Mouse (Mus musculus): ENCODE data around the gene Pced1b.

Pced1b gene

DNA sequence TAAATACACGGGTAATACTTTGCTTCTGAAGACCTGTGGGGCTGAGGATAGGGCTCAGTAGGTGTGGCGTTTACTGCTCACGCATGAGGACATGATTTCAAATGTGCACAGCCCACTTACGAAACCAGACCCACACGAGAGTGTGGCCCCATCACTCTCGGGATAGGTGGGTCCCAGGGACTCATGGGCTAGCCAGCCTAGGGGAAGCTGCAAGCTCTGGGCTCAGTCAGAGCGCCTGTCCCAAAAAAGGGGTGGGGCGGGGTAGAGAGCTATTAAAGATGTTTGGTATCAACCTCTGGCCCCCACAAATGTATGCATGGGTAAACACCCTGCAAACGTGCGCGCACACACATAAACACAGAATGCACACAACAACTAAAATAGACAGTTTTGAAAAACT is 9.5 kb downstream of the Pced1b start:
- DNase-seq (ENCODE audit: extremely low read depth, low read depth, low spot score): no peak

DNA sequence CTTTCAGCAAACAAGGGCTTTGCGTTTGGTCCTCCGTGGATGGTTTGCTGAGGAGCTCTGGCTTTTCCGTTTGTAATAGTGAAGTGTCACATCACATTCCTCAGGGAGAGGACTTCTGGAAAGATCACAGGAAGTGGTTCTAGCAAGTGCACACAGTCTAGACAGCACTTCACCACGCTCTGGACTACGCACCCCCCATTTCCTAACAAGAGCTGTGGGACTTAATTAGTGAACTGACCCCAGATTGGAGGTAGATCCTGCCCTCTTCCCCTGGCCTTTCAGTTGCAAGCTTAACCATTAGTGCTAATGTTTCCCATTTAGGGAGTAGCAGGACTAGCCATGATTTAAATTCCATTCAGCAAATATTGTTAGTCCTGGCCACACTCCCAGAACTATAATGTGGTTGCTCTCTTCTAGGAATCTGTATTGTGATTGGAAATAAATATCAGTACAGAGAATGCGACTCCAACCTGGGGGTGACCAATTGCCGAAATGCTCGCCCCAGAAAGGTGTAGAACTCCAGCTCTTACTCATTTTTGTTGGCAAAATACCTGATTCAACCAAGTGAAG is 10.4 kb downstream of the Pced1b start:
- DNase-seq (ENCODE audit: extremely low read depth, low read depth, low spot score): no peak

DNA sequence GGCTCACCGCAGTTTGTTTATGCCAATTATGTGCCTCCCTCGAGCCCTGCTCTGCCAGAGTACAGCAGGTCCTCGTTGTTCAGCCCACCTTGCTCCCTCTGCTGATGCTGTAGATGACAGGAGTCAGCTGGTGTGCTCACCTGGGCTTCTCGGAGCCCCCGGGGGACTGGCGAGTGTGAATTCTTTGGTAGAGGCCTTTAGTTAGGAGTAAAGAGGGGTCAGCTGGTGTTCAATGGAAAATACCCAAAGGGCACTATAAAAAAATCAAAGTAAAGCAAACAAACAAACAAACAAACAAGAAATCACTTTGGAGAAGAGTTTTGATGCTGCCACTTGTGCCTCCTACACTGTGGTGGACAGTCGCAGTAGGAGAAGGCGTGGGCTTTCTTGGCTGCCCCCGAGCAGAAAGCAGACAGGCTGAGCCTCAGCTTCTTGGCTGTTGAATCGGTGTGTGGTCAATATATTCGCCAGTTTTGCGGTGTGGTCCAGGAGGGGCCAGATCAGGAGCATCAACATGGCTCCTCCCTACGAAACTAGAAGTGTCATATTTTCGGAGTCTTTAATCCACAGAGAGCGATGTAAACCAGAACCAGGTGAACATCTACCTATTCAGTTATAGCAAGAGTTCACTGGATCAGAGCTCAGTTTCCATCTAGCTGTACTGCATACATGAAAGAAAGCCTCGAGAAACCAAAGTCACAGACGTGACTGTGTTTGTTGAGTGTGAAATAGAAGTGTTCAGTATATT is 11.8 kb downstream of the Pced1b start:
- DNase-seq (ENCODE audit: extremely low read depth, low read depth, low spot score): no peak

DNA sequence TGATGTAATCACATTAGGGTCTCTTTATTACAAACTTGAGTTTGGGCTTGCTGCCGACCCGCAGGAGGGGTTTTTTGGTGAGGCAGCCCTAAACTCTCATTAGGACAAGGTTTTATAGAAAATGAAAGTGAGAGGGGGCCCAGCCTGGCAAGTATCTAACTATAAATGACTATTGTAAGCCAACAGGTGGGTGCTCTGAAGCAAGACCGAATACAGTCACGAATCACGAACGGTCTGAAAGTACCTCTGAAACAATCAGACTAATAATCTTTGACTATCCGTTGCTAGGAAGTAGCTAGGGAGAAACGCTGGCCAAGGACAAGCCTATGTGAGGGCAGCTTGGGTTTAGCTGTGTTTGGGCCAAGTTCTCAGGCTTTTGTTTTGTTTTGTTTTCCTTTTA is 12.4 kb downstream of the Pced1b start:
- no peak for DNase-seq (ENCODE audit: extremely low read depth, low read depth, low spot score)

DNA sequence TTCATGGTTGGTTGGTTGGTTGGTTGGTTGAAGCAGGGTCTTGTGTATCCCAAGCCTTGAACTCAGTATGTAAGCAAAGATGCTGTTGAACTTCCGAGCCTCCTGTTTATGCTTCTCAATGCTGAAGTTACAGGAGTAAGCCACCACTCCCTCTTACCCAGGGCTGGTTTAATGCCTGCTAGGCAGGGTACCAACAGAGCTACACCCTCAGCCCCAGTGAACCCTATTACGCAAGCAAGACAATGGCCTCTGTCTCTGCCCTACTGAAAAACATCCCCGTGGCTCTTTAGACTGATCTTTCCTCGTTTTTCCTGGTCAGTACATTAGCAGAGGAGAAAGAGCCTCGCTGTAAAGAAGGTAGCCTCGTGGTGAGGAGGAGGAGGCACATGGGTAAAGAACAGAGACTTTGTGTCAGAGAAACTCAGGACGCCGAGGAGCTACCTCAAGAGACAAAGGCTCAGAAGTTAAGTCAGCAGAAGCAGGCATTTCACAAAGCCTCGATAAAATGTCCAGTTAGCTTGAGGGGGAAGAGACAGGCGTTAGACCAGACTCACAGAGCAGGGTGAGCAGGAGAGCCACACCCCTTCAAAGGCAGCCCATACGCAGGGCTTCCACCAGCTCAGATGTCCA is 13.2 kb downstream of the Pced1b start:
- no peak for DNase-seq (ENCODE audit: extremely low read depth, low read depth, low spot score)

DNA sequence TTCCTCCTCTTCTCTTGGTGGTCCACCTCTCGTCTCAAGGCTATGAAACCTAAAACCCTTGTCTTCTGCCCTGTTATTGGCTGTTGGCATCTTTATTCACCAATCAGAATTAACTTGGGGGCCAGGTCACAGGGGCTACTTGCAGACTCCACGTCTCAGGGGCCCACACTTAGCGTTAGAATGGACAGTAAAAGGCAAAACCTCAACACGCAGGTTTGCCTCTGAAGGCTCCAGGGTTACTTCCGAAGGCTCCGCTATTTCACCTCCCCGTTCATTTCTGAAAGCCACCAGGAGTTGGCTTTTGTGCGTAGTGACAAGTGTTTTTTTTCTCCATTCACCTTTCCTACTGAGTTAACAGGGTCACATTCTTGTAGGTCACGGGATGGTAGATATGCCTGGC is 15.3 kb downstream of the Pced1b start:
- no peak for DNase-seq (ENCODE audit: extremely low read depth, low read depth, low spot score)

DNA sequence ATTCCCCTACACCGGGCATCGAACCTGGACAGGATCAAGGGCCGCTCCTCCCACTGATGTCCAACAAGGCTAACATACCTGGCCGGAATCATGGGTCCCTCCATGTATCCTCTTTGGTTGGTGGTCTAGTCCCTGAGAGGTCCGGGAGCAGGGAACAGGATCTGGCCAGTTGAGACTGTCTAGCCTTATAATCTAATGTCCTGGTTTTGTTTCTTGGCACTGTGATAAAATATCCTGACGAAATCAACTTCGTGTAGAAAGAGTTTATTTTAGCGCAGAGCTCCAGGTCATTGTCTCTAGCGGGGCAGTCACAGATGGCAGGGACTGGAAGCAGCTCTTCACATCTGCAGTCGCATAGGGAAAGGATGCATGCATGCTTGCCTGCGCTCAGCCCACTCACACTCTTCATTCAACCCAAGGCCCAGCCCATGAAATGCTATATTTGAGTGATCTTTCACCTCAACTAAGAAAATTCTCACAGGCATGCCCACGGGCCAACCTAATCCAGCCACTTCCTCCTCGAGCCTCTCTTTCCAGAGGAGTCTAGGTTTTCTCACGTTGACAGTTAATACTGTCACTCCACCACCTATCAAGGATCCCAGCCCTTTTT is 19.4 kb downstream of the Pced1b start:
- DNase-seq (ENCODE audit: extremely low read depth, low read depth, low spot score): no peak

DNA sequence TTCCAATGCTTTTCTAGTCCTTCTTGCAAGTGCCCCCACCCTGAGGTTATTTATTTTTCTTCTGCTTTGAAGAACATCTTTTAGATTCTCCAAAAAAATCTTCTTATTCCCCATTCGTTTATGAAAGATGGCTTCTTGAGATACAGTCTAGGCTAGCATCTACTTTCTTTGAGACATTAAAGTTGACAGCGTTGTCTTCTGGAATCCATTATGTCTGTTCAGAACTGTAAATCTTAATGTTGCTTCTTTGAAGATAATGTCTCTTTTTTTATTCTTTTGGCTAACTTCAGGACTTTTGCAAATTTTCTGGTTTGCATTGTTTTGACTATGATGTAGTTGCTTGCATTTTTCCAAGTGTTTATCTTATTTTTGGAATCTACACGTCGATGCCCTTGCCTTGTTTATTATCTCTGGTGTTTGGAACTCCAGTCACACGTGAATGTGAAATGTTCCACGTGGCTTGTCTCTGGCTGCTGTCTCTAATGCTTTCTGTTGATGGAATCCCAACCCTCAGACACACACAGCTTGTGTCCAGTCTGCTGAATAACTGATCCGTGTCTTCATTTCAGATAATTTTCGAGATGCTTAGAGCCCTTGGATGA is 20.3 kb downstream of the Pced1b start:
- DNase-seq (ENCODE audit: extremely low read depth, low read depth, low spot score): no peak

DNA sequence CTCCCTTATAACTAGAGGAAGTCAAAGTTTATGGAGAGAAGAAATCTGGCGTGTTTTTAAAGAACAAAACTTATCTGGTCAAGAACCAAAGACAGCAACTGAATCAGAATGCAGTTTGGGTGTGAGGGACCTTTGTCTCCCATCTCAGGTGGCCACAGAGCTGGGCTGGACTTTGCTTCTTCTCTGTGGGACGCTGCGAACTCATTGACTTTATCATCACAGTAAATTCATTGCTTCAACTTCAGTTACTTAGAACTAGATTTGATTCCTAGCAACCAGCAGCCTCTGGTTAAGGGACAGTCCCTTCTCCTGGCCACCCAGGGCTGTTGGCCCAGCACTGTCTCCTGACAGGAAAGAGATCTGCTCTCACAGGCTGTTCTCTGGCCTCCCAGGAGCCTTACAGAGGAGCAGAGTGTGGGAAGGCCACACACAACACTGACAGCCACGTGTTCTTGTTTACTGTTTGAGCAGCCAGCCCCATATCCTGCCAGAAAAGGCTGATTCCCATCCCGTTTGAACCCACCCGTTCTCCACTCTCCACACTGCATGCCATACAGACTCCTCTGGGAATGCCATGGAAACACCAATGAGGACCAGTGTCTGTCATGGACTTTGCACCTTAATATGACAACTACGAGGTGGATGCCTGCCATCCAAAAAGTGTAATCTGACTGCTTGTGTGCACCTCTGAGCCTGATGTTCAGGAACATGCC is 25.2 kb downstream of the Pced1b start:
- no peak for DNase-seq (ENCODE audit: extremely low read depth, low read depth, low spot score)

DNA sequence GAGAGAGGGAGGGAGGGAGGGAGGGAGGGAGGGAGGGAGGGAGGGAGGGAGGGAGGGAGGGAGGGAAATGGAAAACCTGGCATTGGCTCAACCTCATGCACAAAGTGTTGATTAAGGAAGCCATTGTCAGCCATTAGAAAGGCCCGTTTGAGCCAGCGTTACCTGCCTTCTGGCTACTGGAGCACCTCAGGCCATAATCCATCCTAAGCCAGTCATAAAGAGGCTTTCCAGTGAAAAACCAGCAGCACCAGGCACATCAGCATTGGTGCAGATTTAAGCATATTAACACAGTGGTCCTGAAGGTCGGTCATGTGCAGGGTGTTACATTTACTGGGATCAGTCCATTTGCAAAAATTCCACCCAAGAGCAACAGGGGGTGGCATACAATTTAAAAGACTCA is 25.9 kb downstream of the Pced1b start:
- no peak for DNase-seq (ENCODE audit: extremely low read depth, low read depth, low spot score)

DNA sequence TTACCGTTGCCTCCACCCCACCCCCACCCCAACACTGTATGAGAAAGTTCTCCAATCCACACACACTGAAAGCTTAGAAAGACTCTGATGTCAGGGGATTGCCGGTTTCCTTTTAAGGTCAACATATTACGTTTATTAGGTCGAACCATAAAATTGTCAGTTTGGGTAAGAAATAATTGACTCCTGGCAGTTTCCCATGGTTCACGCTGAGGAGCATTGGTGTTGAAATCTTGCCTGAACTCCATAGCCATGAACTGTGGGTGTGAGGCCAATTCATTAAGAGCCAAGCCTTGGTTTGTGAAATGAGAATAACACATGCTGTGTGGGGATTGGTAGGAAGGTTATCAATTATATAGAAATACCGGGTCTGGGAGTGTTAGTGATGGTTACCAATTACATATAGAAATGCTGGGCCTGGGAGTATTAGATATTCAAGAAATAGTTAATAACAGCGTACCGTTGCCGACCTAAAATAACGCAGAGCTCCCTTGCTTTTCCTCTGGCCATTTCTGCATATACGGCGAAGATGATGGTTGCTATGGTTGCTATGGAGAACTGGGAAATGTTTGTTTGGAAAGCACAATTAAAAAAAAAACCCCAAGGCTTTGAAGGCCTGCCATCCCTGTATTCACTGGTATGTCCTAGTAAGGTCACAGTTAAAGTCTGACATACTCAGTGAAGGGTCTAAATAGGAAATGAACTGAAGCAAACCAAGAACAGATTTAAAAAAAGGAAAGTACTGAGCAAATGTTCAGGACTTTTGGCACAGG is 28.9 kb downstream of the Pced1b start:
- DNase-seq (ENCODE audit: extremely low read depth, low read depth, low spot score): peak; percentile 30

DNA sequence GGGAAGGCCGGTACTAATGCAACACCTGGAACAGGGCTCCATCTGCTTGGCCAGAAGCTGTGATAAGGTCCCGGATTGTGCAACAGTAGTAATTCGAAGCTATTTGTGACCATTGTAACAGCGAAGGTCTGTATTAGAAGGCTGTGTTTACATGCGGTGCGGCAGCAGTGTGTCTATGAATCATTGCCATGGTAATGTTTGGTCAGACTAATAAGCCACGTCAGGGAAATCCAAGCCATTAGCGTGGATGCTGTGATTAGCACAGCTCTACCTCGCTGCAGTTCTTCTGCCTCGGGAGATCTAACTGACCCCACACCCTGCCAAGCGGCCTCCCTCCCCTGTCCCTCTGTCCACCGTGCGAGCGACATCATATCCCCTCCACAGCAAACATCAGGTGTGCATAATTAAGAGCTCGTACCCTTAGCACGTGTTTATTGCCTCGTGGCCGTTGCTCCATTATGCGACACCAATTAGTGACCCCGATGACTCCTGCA is 29.8 kb downstream of the Pced1b start:
- DNase-seq (ENCODE audit: extremely low read depth, low read depth, low spot score): peak; percentile 25

DNA sequence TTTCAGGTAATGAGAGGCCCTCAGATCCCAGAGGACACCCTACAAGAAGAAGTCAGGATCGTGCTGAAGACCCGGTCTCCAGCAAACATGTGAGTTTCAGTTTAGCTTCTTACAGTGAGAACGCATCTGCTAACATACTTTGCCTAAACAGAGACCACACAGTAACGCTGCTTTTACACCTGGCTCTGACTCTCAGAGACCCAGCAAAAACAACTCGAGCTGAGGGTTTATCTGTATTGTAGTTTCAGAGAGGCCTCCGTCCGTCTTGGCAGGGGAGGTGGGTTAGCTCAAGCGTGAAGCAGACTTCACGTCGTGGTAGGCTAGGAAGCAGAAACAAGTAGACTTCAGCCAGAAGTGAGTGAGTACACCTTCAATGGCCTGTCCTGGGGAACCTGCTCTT is 30.4 kb downstream of the Pced1b start:
- no peak for DNase-seq (ENCODE audit: extremely low read depth, low read depth, low spot score)

DNA sequence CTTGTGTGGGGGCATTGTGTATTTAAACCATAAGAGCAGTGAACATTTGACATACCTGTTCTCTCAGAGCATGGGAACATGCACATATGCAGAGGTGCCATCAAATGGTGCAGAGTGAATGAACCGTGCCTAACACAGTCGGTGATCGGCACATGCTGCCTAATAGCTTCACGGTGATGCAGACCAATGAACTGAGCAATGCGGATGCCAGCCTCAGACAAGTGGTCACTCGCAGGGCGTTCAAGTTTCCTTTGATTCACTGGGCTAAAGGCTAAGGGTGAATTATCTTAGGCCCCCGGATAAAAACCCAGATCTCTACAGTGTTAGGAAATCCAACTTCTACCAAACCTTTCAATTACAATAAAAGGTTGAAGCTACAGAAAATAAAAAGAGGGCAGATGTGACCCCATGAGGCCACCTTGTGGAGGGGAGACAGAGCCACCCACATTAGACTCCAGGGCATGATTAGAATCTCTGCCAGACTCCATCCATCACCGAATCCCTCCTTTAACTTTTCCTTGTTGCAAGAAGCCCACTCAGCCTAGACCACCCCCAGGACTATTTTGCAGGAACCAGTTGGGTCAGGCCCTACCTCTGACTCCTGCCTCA is 31.5 kb downstream of the Pced1b start:
- DNase-seq (ENCODE audit: extremely low read depth, low read depth, low spot score): no peak

DNA sequence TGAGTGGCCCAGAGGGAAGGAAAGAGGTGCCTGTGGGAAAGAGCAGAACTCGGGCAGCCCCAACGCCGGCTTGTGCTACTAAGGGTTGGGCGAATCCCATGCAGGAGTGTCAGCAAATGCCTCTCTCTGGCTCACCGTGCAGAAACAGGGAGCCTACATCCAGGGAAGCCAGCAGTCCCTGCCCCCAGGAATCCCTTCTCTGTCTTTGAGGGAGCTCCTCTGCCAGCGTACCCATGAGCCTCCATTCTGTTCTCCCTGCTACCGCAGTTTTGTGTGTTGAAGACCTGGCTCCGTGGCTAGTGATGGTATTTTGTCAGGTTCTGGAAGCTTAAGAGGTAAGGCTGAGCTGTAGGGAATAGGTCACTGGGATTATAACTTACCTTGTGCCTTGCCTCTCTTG is 33.2 kb downstream of the Pced1b start:
- no peak for DNase-seq (ENCODE audit: extremely low read depth, low read depth, low spot score)

DNA sequence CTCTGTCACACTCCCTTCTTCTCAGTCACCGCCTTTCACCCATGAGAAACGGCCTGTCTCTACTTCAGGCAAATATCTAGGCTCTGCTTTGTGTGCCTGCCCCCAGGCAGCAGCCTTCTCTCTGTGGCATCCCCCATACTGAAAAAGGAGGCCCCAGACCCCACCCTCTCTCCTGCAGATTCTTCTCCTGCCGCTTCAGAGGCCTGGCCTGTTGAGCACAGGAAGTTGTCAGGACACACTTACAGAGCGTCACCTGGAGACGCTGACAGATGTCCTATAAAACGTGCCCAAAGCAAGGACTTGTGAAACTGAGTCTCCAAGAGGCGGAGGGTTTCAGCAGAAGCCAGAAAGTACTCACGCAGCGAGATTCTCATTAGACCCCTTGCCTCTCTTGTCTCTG is 33.9 kb downstream of the Pced1b start:
- DNase-seq (ENCODE audit: extremely low read depth, low read depth, low spot score): no peak

DNA sequence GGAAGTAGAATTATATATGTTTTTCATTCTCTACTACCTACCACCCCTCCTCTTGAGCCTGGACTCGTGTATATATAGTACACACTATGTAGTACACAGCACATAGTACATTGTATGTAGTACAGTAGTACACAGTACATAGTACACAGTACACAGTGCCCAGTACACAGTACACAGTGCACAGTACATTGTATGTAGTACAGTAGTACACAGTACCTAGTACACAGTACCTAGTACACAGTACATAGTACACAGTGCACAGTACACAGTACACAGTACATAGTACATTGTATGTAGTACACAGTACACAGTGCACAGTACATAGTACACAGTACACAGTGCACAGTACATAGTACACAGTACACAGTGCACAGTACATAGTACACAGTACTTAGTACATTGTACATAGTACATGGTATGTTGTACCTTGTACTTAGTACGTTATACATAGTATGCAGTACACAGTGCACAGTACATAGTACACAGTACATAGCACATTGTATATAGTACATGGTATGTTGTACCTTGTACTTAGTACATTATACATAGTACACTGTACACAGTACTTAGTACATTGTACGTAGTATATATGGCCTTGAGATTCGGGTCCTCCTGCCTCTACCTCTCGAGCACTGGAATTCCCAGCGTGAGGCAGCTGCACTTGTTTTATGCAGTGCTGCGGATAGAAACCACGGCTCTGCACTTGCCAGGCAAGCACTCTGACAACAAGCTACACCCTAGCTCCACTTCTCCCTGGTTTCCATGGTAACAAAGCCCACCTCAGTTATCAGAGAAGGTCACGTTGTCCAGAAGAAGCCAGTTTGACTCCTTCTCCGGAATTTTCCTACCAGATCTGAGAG is 35.0 kb downstream of the Pced1b start:
- no peak for DNase-seq (ENCODE audit: extremely low read depth, low read depth, low spot score)

DNA sequence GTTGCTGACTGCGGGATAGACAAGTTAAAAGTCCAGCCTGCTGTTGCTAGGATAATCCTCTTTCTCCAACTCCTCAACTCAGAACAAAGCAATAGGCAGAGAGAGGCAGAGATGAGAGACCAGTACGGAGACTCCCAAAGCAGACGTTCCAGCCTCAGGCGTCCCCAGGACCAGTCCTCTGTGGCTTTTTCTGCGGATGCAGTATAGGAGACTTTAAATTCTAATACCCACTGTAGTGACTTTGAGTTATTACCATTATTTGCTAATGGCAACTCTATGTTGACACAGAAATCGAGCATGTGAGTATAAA is 35.6 kb downstream of the Pced1b start:
- no peak for DNase-seq (ENCODE audit: extremely low read depth, low read depth, low spot score)

DNA sequence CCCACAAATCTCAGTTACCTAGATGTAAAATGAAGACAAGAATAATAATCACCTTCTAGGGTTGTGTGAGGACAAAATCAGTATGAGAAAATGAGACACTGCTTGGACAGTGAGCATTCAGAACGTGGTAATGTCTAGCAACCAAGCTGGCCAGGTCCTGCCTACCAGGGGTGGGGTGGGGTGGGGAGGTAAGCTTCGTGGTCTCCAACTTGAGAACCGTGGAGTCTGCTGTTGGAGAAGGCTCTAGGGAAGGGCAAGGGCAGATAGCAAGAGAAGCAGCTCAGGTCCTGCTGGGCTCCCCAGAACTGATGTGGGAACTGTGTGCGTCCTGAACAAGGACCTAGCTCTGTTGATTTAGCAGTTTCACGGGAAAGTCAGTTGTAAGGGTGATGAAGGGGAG is 37.3 kb downstream of the Pced1b start:
- DNase-seq (ENCODE audit: extremely low read depth, low read depth, low spot score): no peak
